Mouse (Mus musculus) cerebellum, adult 2 months (tissue): ENCODE measurements around the gene Syngr4. TPM values are rescaled to one million over a fixed set of nuclear protein-coding genes. Genes with fewer than 3 reads are reported as not detected.

Experiments used
- DNase-seq, 2 experiments: peaks; one replicate each; pipeline ENCODE4 v3.0.0; 2021
- H3K27ac ChIP-seq: fragments of 200-500 bp; 2 replicates; pipeline ENCODE4 v1.5.1; 2012; ENCODE audit warnings: low read length, control low read depth, inconsistent platforms; ENCODE audit not compliant: insufficient read depth
- H3K27me3 ChIP-seq: fragments of 200-500 bp; 2 replicates; pipeline ENCODE4 v1.6.1; 2012; ENCODE audit warnings: inconsistent platforms, mild to moderate bottlenecking, low read length, moderate library complexity; ENCODE audit not compliant: control insufficient read depth, insufficient read depth
- H3K4me1 ChIP-seq: fragments of 200-500 bp; 2 replicates; pipeline ENCODE4 v1.6.1; 2011; ENCODE audit warnings: low read length; ENCODE audit not compliant: control insufficient read depth, insufficient read depth
- H3K4me3 ChIP-seq: fragments of 200-500 bp; replicated peaks from 2 replicates; pipeline ENCODE3; 2011; ENCODE audit warnings: mild to moderate bottlenecking, low read depth, low read length, control low read depth; ENCODE audit not compliant: insufficient read depth
- CTCF ChIP-seq: fragments of 200-500 bp; IDR thresholded peaks from 2 replicates; pipeline ENCODE4 v1.5.1; 2011; ENCODE audit warnings: low read depth, mild to moderate bottlenecking, control low read depth, low read length, moderate library complexity, borderline replicate concordance; ENCODE audit not compliant: insufficient read depth
- POLR2A ChIP-seq: fragments of 200-500 bp; IDR thresholded peaks from 2 replicates; pipeline ENCODE4 v1.6.1; 2011; ENCODE audit warnings: low read length, control low read depth, borderline replicate concordance; ENCODE audit not compliant: insufficient read depth
- WGBS: fragments of 180-500 bp; shearing (Covaris S2); methylation state at CpG from one replicate; pipeline ENCODE4 v1.1.7; 2018; 5-methylcytosine and 5-hydroxymethylcytosine counted together
- polyA plus RNA-seq: library from polyadenylated mRNA; depleted of rRNA; stranded (reverse); fragments of >200 nt; gene quantifications from 2 replicates; pipeline ENCODE4 v1.2.3, GENCODE M21; 2012

The Syngr4 gene
- polyA plus RNA-seq, 1 experiment, result not detected

DNA sequence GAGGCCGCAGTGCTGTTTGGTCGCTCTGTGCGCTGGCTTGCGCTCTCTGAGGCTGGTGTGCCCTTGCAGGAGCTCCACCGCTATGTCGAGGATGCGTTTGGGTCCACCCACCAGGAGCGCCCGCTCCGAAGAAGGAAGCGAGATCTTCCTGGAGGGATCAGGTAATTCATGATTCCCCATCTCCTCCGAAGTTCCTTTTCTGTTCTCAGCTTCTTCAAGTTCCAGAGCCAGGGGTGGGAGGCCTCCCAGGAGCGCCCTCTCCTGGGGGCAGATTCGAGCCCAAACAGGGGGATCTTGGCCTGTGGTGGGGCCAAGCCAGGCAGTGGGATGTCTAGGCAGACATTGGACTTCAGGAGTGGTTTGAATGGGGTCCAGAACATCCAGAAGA lies 27.9 kb upstream of the Syngr4 start:
- DNase-seq, result no peak
- no peaks in the 10 kb centered on the region for H3K27me3 ChIP-seq
- TF ChIP-seq POLR2A (no peak), CTCF (no peak)
- no peak overlapping the region for H3K4me3 ChIP-seq
- 0 out of 2 replicates have a peak, but pooled peaks cover 3% of the 10 kb centered on the region for H3K4me1 ChIP-seq
- no peak overlapping the region for H3K27ac ChIP-seq
- 38% methylated on average over 14 of the region's 14 CpGs for WGBS

- peak within 1 kb of the TSS; percentile 54; the same call in 1 of the 2 replicates for H3K27ac ChIP-seq
- 16% methylated on average over 24 of the region's 24 CpGs for WGBS
- H3K4me3 ChIP-seq, result peak within 1 kb of the TSS; percentile 90
- no peaks in the 10 kb centered on the region for H3K27me3 ChIP-seq
- peak; percentile 32 to 34 for DNase-seq
- H3K4me1 ChIP-seq, result 0 out of 2 replicates have a peak, but pooled peaks cover 1% of the 10 kb centered on the region
- TF ChIP-seq CTCF (no peak), POLR2A (no peak)
Measured at GRCm38 (mm10) chr7:45923762-45924428, 27.4 kb upstream of the Syngr4 start, which contains the start of gene Ccdc114. Ccdc114 (plus strand) TSS chr7:45924072.

DNA sequence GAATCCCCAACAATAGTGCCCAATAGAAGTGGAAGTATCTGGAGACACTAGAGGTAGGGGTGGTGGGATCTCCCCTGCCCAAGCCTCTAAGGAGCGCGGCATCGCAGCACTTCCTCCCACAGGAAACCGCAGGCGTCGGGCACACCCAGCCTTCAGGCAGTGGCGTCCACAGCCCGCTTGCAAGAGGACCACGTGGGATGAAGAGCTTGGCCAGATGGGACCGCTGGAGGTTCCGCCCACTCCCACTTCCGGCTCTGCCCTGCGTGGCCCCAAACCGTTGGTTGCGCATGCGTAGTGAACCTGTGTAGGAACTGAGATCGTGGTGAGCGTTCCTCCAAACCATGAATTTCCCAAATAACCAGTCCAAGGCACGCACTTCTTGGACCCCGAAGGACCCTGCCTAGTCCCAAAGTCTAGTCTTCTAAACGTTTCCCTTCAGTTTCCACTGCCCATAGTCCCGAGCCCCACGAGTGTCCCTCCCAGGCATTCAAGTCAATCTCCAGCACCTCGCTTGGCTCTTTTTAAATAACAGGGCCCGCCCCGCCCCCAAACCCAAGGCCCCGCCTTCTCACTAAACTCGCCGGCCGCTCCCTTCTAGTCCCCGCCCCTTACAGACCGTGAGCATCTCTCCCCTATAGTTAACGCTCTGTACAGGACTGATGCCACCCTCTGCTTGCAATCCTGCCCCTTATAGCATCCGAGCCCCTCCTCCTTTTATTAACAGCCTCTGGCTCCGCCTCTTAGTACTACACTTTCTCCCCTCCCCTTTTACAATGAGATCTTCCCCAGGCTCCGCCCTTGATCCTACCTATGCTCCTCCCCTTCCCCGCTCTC lies 26.6 kb upstream of the Syngr4 start:
- peak; percentile 84 to 85 for DNase-seq
- H3K4me3 ChIP-seq, result peak overlapping the region; percentile 90
- no peaks in the 10 kb centered on the region for H3K4me1 ChIP-seq
- no peak for TF ChIP-seq CTCF
- peak; percentile 58; the same call in 1 of the 2 replicates for TF ChIP-seq POLR2A
- 2% methylated on average over 37 of the region's 37 CpGs for WGBS
- H3K27ac ChIP-seq, result peak overlapping the region; percentile 54; the same call in 1 of the 2 replicates
- no peaks in the 10 kb centered on the region for H3K27me3 ChIP-seq

DNA sequence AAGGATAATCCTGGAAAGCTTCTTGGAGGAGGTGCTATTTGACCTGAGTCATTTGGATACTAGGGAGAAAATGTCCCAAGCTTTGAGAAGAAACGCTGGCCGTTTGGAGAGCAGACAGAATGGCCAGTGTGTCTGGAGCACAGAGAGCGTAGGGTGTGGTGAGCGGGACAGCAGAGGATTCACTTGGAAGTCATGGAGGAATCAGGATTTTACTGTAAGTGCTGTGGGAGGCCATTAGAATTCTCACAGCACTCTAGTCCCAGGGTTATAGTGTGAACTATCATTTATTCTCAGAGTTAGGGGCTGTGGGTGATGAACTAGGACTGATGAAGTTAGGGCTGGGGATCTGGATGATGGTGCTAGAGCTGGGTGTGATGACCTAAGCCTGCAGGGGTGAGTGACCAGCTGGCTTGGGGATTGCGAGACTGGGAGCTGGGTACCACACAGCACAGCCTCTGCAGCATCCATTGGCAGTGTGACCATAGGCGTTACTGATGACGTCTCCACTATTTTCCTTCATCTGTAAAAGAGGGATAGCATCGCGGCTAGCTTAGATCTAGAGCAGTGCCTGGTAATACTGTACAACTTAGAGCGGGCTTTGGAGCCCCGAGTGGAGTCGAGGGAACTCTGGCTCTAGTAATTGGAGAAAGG lies 25.6 kb upstream of the Syngr4 start:
- no peak for DNase-seq
- H3K27me3 ChIP-seq, result no peaks in the 10 kb centered on the region
- H3K27ac ChIP-seq, result no peak overlapping the region
- H3K4me1 ChIP-seq, result no peaks in the 10 kb centered on the region
- TF ChIP-seq CTCF (no peak), POLR2A (no peak)
- no peak overlapping the region for H3K4me3 ChIP-seq
- 82% methylated on average over 12 of the region's 12 CpGs for WGBS

GRCm38 (mm10) chr7:45921242-45921621 lies 24.7 kb upstream of the Syngr4 start, which contains the start of gene Emp3:
Emp3 (minus strand) TSS chr7:45921404.
- DNase-seq, result no peak
- TF ChIP-seq POLR2A (no peak), CTCF (no peak)
- WGBS, result 47% methylated on average over 9 of the region's 9 CpGs

DNA sequence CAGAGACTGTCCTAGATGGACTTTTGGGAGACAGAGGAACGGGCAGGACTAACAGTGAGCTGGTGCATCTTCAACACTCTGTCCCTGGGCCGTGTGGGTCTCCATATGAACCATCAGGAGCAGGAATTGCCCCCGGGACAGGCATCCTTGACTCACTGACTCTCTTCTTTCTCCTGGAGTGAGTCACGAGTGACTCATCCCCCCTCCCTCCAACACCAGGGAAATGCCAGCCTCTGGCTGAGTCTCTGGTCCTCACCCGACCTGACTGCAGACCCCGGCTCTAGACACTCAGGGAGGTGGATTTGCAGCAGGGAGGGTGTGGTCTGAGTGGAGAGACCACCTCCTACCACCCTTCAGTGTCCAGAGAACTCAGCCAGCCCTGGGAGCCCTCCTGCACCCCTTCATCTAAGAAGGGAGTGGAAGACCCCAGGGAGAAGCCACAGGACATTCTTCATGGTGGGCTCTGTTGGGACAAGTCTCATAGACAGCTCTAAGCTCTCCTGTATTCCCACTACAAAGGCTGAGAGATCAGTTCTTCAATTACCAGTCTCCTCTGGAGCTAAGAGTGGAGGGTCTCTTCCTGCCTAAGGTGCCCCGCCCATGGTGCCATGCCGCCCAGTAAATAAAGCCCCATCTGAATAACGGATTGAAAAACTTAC lies 24.2 kb upstream of the Syngr4 start:
- H3K27ac ChIP-seq, result no peak overlapping the region

More at GRCm38 (mm10) chr7:45921242-45921621, 24.7 kb upstream of the Syngr4 start, which contains the start of gene Emp3:
- no peak within 1 kb of the TSS for H3K4me3 ChIP-seq
- no peaks in the 10 kb centered on the region for H3K27me3 ChIP-seq
- no peaks in the 10 kb centered on the region for H3K4me1 ChIP-seq
- H3K27ac ChIP-seq, result no peak within 1 kb of the TSS

GRCm38 (mm10) chr7:45919761-45920160 lies 23.2 kb upstream of the Syngr4 start:
- 48% methylated on average over 4 of the region's 4 CpGs for WGBS
- H3K27me3 ChIP-seq, result no peaks in the 10 kb centered on the region
- TF ChIP-seq POLR2A, result no peak
- no peak for TF ChIP-seq CTCF
- no peak for DNase-seq
- no peak overlapping the region for H3K27ac ChIP-seq
- H3K4me1 ChIP-seq, result no peaks in the 10 kb centered on the region
- no peak overlapping the region for H3K4me3 ChIP-seq

More for the DNA sequence above, 24.2 kb upstream of the Syngr4 start:
- H3K4me3 ChIP-seq, result no peak overlapping the region
- TF ChIP-seq POLR2A (no peak), CTCF (no peak)
- no peaks in the 10 kb centered on the region for H3K27me3 ChIP-seq
- no peak for DNase-seq
- 47% methylated on average over 9 of the region's 9 CpGs for WGBS
- no peaks in the 10 kb centered on the region for H3K4me1 ChIP-seq

DNA sequence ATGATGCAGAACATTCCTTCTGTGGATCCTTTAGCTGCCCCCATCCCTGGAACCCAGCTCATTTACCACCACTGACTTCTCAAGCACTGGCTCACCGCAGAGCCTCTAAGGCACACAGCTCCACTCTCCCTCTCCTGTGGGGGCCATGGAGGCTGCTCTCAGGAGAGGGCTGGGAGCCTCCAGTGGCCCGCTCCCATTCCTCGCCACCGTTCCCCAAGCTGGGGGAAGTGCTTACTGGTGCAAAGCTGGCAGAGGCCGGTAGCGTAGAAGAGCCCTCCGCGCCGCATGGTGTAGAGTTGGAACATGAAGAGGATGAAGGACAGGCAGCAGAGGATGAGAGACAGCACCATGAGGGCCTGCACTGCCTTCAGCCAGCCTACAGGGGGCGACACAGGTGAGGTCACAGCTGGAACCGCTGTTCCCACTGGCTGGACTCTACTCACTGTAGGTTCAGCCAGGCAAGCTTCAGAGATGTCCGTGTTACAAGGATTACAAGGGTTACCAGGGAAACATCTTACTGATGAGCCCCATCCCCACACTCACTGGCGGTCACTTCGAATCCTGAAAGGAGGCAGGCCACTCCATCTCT lies 22.7 kb upstream of the Syngr4 start:
- TF ChIP-seq POLR2A, result no peak
- peak; percentile 36 for TF ChIP-seq CTCF
- DNase-seq, result no peak
- Histone ChIP-seq H3K4me3 (no peak overlapping the region), H3K27me3 (no peaks in the 10 kb centered on the region), H3K4me1 (no peaks in the 10 kb centered on the region), H3K27ac (no peak overlapping the region)
- 67% methylated on average over 14 of the region's 14 CpGs for WGBS
